Mouse (Mus musculus): ENCODE results near the gene Evx2.

Gene Evx2

DNA sequence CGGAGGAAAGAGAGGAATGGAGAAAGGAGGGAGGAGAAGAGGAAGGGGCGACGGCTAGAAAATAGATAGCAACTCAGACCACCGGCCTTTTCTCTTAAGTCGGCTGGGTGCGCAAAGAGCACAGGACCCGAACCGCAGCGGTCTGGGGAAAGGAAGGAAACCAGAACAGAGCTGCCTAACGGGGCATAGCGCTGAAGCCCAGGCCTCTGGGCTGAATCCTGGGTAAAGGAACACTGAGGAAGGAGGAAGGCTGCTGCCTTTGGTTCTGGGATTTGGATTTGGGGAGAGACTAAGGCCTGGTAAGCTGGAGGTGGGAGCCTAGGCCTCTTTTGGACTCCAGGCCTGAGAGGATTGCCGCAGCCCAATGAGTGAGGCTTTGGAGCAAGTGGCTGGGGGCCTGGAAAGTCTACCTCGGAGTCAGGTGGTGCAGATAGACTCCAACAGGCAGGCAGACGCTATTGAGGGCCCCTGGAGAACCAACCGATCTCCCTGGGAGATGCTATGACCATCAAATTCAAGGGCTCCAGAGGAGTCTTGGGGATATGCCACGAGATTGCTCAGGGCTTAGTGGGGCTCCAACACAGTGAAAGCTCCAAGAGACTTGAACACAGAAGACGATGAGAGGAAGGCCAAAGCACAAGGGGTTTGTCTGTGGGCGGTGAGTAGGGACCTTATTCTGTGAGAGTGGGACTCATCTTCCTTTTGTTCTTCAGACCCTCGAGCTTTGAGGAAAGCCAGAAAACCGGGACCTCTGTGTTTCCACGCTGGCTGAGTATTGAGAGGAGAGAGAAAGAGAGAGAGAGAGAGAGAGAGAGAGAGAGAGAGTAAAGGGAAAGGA, 21.4 kb upstream of the Evx2 start:
- DNase-seq, result no peak

DNA sequence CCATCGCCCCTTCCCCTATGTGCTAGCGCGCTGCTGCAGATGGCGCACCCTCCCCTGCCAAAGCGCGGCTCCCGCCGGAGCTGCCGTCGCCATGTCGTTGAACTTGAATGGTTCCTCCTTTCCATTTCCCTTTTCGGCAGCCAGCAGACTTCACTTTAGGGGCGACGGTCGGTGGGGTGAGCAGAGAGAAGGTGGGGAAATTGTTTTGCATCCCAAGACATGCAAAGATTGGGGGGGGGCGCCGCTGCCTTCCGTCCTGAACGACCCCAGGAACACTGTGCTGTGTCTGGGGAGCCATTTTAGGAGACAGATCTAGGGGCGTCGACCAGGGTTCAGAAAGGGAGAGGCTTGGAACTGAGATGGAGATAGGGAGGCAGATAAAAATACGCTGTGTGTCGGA, 20.6 kb upstream of the Evx2 start:
- DNase-seq, result no peak

DNA sequence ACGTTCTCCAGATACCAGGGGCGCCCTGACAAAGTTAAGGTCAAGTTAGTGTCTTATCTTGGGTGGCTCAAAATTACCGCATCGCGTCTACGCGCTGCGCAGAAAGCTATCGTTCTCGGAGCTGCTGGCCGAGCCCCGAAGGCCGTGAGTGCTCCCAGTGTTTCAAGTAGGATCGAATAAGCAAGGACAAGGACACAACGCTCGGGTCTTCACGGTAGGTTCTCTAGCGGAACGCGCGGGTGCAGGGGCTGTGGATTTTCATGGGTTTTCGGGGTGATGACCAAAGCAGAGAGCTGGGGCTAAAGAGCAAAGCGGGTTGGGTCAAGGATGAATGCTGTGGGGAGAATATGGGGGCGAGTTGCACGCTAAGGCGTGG, 20.2 kb upstream of the Evx2 start:
- no peak for DNase-seq

DNA sequence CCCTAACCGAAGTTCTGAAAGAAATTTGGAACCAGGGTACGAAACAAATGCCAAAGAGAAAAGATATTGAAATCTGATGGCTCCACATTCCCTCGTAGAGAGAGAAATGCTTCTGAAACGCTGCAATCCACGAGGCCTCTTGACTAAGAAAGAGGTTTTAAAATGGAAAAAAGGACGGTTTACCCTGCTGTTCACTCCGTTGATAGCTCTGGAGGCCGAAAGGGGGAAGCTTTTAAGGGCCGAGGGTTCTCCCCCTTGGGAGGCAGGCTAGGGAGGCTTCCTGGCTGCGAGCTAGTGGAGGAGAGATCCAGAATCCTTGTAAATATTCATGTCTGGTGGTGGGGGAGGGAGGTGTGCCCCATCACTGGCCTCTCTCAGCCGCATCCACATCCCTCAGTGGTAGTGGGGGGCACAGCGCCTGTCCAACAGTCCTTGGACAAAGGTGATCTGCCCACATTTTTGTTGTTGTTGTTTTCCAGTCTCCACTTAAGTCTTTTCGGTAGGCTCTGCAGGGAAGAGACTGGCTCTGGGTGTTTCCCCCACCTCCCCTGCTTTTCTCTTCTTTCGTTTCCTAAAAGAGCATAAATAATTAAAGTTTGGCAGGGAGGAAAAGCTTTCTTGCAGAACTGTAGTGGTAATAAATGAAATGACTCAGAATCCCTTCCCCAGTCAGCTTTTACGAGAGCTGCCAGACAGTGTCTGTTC, 19.7 kb upstream of the Evx2 start, which contains the start of gene Hoxd11:
Gene Hoxd11, plus strand, starts transcription at position 667 of the 705 bp plus-strand sequence.
- no peak for DNase-seq

DNA sequence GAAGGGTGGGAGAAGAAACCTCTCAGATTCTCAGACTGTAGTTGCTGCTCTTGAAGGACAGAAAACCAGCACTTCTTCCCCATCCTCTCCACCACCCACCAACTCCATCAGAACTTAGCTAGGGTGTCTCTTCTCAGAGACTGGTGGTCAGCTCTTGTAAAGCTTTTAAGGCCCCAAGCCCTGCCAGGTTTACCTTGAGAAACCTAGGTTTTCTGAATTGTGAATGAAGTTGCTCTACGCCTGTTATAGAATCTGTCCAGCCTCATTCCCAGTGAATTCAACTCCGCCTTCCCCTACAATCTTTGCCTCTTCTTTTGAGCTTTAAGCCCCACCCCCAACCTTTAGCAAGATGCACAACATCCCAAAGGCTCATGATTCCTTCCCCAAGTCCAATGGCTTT, 17.7 kb upstream of the Evx2 start:
- no peak for DNase-seq

DNA sequence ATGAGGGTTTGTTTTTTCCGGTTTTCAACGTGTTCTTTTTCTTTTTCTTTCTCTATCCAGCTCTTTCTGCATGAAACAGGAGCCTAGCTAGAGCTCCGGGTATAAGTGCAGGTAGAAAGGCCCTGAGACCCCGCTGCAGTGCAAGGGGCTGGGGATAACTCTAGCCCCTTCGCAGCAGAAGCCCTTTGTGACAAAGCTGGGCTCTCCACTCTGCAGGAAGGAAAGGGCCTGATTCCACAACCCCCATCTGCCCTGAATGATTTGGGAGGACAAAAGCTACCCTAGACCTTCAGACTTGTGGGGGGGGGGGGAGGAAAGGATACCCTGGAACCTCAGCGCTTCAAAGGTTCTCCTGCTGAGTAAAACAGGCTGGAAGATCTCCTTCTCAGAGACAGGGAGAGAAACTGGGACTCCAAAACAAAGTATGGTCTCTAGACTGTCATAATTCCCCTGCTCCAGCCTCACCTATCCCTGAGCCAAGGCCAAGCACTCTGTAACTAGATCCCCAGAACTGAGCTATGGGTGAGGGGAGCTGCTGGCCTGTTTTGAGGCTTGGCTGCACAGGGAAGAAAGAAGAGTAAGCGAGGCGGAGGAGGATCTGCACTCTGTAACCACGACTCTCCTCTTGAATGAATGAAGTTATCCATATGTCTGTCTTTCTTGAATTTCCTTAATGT, 17.2 kb upstream of the Evx2 start:
- no peak for DNase-seq

DNA sequence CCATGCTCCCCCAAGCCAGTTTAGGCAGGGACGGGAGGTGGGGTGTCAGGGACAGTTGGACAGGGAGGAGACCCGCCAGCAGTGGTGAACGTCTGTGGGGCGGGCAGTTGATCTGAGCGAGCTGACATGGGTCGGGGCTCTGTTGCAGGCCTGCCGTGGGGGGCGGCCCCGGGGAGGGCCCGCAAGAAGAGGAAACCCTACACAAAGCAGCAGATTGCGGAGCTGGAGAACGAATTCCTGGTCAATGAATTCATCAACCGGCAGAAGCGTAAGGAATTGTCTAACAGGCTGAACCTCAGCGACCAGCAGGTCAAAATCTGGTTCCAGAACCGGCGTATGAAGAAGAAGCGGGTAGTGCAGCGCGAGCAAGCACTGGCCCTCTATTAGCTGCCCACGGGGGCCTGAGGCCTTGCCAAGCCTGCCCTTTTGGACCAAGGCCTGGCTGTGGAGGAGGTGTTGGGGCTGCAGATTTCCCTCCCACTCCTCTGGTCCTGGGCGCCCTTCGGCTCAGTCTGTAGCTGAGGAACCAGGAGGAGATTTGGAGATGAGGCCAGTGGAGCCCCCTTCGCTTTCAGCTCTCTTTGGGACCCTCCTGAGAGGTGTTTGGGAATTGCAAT, 16.4 kb upstream of the Evx2 start:
- no peak for DNase-seq

DNA sequence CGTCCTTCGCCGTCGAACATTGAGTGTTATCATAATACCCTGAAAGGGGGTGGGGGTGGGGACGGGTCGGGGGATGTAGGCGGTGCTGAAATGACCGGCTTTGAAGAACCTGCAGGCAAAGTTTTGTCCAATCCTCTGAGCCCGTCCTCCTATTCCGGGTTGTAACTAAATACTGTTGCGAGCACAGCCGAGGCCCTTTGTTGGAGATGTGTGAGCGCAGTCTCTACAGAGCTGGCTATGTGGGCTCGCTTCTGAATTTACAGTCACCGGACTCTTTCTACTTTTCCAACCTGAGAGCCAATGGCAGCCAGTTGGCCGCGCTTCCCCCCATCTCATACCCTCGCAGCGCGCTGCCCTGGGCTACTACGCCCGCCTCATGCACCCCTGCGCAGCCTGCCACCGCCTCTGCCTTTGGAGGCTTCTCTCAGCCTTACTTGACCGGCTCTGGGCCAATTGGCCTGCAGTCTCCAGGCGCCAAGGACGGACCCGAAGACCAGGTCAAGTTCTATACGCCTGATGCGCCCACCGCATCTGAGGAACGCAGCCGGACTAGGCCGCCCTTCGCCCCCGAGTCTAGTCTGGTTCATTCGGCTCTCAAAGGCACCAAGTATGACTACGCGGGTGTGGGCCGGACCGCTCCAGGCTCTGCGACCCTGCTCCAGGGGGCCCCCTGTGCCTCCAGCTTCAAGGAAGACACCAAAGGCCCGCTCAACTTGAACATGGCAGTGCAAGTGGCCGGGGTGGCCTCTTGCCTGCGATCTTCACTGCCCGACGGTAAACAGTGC, 15.7 kb upstream of the Evx2 start, which contains the start of gene Hoxd12:
Gene Hoxd12, plus strand, starts transcription at position 133 of the 785 bp plus-strand sequence.
- no peak for DNase-seq

DNA sequence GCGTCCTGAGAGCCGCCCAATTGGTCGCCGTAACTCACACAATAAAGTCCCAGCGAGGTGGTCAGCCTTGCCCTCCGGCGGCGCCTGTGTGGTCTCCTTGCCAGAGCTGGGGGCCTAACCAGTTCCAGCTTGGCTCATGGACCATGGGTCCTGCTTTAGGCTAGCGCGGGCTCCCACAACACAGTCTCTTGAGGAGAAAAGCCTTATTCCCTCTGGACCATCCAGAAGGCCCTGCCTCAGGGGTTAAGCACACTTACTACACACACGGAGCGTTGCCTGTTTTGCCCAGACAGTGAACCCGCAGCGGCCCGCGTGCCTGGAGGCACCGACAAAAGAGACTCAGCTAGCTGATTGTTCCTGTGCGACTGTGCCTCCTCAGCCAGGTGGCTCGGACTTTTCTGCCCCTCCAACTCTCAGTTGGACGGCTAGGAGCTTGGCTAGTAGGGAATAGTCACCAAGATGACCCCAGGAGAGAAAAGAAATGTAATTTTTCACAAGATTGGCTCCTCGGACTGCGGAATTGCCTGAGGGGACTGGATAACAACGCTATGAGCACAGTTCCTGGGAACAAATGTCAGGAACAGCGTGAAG, 14.6 kb upstream of the Evx2 start:
- no peak for DNase-seq

DNA sequence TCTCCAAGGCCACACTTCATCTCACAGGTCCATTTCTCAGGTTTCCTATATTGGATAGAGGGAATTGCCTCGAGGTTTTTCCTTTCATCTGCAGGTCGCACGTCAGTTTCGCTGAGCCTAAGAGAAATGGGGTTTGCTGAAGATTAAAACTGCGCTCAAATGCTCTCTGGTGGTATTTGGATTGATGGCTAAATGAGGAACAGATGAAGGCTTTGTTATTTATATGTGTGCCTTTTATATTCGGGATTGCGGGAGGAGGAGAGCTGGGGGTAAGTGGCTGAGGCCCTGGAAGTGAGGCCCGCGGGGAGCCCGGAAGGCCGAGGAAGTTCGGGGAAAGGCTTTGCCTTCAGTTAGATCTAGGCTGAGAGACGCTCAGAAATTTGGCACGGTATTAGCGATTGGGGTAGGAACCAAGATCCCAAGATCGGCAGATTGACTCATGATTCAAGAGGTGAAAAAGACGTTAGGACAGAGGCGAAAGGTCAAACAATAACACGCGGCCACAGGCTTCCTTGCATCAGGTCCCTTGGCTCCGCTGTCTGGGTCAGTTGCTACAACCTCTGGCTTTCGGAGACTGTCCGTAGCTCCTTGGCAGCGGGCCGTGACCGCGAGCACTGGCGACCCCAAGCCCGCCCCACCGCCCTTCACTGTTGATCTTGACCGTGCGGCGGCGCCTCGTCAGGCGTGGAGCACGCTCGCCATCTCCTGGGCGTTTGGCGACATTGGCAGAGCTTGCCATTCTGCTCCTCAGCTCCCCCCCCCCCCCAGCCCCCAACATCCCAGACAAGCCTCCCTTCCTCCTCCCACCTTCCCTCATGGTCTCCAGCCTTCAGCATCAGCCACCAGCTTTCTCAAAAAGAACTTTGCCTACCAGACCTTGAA, 13.4 kb upstream of the Evx2 start:
- DNase-seq, result peak; percentile 65 to 74

DNA sequence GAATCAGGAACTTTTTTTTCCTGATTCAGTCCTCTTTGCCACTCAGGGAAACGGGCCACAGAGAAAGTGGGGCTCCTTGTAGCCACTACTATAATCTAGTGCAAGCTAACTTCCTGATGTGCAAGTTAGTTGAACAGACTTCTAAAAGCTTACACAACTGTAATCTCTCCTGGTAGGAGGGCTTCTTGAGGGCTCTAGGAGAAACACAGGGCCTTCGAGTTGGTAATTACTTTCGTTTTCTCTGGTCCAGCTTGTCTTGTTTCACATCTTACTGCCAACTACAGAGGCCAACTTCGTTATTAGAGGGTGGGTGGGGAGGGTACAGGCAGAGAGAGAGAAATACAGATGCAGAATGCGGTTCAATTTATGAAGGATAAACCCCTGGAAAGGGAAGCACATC, 12.5 kb upstream of the Evx2 start:
- no peak for DNase-seq

DNA sequence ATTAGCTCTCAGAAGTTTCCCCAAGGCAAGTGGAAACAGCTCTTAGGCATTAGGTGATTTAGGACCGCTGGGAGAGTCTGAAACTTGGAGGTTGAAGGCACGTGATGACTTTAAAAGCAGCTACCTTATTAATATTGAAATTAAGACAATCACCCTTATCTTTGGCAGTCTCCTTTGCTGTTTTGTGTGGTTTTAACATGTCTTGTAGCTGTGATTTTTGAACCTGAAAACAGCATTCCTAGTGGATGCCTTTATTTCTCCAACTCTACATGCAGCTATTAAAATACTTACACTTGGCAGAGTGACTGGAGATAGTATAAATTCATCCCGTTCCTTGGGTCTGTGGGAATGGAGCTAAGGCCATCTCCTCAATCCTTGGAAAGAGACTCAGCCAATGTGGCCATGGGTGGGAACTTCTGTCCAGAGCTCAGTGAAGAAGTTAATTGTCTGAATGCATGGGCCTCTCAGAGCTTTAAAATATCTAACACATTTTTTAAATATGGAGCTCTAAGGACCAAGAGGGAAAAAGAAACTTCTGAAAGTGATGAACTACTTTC, 11.4 kb upstream of the Evx2 start:
- no peak for DNase-seq

DNA sequence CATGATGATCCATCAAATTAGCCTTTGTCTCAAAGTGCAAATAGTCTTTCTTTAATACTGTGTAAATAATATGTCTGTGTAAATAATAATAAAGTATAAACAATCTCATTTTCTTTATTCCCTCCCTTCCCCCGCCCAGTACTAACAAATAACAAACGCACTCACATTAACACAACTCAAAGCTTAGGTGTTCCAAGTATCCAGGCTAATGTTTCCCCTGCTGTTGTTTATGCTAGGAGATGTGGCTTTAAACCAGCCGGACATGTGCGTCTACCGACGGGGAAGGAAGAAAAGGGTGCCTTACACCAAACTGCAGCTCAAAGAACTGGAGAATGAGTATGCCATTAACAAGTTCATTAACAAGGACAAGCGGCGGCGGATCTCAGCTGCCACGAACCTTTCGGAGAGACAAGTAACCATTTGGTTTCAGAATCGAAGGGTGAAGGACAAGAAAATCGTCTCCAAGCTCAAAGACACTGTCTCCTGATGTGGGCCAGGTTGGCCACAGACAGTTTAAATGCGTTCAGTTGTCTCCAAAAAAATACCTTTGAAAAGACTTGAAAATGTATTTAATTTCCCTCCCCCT, 10.4 kb upstream of the Evx2 start:
- DNase-seq, result no peak

DNA sequence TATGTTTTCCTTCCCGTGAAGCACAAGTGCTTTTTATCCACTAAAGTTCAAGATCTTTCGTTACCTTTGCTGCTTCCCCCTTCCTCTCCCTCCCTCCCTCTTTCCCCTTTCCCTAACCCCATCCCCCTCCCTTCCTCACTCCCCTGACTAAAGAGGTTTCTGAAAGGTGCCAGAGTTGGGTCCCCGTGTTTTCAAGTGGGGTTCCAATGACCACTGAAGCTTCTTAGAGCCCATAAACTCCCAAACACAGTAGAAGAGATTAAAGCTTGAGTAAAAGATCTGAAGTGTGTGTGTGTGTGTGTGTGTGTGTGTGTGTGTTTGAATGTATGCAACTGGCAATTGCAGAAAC, 9.8 kb upstream of the Evx2 start:
- DNase-seq, result no peak

DNA sequence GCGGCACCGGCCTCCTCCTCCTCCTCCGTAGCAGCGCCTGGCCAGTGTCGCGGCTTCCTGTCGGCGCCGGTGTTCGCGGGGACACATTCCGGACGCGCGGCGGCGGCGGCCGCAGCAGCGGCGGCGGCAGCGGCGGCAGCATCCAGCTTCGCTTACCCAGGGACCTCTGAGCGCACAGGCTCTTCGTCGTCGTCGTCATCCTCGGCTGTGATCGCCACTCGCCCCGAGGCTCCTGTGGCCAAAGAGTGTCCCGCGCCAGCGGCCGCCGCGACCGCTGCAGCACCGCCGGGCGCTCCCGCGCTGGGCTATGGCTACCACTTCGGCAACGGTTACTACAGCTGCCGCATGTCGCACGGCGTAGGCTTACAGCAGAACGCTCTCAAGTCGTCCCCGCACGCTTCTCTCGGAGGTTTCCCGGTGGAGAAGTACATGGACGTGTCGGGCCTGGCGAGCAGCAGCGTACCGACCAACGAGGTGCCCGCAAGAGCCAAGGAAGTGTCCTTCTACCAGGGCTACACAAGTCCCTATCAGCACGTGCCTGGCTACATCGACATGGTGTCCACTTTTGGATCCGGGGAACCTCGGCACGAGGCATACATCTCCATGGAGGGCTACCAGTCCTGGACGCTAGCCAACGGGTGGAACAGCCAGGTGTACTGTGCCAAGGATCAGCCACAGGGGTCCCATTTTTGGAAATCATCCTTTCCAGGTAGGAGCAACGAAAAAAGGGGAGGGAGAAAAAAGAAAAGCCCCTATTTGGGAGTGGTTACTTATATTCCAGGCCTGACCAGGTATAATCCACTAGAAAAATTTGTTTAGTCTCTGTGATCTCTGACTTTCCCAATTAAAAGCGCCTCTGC, 9.2 kb upstream of the Evx2 start:
- DNase-seq, result peak in 1 of 2 experiments; percentile 17

DNA sequence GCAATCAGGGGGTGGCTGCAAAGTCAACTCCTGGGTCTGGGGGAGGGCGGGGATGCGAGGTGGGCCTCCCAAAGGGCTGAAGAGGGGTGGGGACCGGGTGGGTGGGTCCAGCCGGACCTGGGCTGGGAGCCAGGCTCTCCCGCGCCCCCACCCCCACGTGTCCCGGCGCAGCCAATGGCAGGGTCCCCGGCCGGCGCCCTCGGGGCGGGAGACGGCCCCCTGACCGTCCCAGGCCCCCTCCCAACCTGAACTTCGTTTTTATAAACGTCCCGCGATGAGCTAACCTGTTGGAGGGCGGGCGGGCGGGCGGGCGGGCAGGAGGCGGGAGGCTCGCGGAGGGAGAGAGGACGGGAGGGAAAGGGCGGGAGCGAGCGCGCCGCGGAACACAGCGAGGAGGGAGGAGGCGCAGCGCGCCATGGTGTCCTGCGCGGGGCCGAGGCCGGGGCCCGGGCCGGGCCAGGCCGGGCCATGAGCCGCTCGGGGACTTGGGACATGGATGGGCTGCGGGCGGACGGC, 8.5 kb upstream of the Evx2 start, which contains the start of gene Hoxd13:
Gene Hoxd13, plus strand, starts transcription at position 469 of the 516 bp plus-strand sequence.
- no peak for DNase-seq

DNA sequence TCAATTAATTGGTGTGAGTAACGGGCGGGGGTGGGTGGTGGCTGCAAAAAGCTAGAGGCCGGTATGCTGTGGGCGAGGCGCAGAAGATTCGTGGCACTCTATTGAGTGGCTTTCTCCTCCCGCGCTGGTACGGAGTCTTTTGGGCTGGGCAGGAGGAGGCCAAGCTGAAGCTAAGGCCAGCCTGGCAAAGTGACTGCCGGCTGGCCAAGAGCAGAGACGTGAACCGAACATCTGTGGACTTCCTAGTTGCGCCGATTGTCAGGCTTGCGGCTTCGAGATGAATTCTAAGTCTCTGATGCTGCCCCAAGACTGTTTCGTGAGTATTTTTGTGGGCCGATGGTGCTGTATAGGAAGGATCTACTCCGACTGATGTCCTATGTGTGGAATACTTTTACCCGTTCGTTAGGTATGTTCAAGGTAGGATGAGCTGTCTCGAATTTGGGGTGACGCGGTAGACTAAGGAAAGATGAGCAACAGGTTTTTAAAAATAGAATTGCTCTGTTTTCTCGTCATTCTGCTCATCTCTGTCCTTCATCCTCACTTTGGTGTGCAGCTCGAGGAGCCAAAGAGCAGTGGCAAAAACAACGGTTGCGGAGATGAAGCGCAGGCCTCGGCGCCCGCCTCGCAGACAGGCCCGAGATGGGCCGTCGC, 8.0 kb upstream of the Evx2 start:
- DNase-seq, result peak in 1 of 2 experiments; percentile 44

DNA sequence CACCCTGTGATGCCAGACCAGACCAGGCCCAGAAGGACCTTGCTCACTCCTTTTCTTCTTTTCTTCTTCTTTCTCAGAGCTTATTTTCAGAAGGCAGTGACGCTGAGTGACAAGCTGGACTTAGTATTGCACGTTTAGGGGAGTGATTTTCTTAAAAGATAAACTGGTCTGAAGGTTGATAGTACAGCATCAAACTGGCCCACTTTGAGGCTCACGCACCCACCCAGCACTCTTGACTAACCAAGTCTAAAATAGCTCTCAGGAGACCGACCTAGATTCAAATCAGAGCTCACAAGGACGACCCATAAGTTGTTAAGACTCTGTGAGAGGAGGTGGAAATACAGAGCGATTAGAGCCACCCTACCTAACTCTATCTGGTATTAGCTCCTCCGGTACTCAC, 7.1 kb upstream of the Evx2 start:
- no peak for DNase-seq
